Comparison of ENCODE assay signal across 8 mouse cellular contexts in the genomic region with DNA sequence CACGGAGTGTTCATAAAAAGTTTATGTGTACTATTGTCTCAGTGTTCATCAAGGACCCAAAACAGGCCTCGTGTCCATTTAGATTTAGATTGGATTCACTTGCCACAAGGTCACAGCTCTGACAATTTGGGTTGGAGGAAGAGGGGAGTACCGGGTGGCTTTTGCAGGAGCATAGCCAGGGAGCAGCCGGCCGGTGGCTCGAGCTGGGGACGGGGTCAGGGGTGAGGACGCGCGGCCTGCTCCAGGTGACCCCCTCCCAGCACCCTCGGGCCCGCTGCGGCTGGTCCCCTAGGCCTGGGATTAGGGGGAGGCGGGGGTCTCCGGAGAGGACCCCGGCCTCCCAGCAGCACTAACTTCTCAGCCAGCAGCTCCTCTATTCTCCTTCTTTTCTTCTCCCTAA. TPM values are rescaled to one million over a fixed set of nuclear protein-coding genes. Genes with fewer than 3 reads are reported as not detected.
DNase-seq lines count a peak whose midpoint lies in the region; ATAC-seq and TF ChIP-seq lines count a peak whose summit lies in the region.

No protein-coding gene starts in this region.

- peaks cover 40% of the 10 kb centered on the region for H3K79me2 ChIP-seq in CH12.LX (replicated peaks; ENCODE audit: control insufficient read depth, extremely low read depth, insufficient read depth, poor library complexity, severe bottlenecking)

- TF ChIP-seq RAD21 in CH12.LX (IDR thresholded peaks at IDR 0.05; ENCODE audit: low read depth, low read length) = no peak

- DNase-seq in CH12.LX (ENCODE audit: extremely low read depth) = no peak
- DNase-seq in cerebellum, postnatal 10 days = peak; percentile 61 to 63
- DNase-seq in hindbrain, embryonic 10.5 days (ENCODE audit: low spot score) = no peak

- dilution Hi-C loops in CH12.LX (cut with MboI; ENCODE audit: extremely low pct_ligation_motif_present, extremely low pct_unique_long_range_greater_than_20kb, low sequenced_read_pairs) = no loop called here

- no peak for TF ChIP-seq EP300 in CH12.LX (IDR thresholded peaks at IDR 0.05; ENCODE audit: low read length)

- TF ChIP-seq POLR2A in CH12.LX (IDR thresholded peaks at IDR 0.05; ENCODE audit: low read depth, low read length) = no peak

- no peaks in the 10 kb centered on the region for H3K27me3 ChIP-seq in erythroblast, embryonic 14.5 days (ENCODE audit: control insufficient read depth)
- H3K27me3 ChIP-seq in CH12.LX (replicated peaks) = no peaks in the 10 kb centered on the region
- H3K27me3 ChIP-seq in hindbrain, embryonic 10.5 days (ENCODE audit: insufficient read depth, poor library complexity, severe bottlenecking) = no peaks in the 10 kb centered on the region
- no peaks in the 10 kb centered on the region for H3K27me3 ChIP-seq in limb, embryonic 15.5 days
- no peaks in the 10 kb centered on the region for H3K27me3 ChIP-seq in neural tube, embryonic 12.5 days (replicated peaks)

- peaks cover 21% of the 10 kb centered on the region for H3K36me3 ChIP-seq in erythroblast, embryonic 14.5 days (ENCODE audit: control insufficient read depth)
- H3K36me3 ChIP-seq in CH12.LX (replicated peaks in 1 of 2; ENCODE audit: control insufficient read depth in 1 of 2, insufficient read depth in 1 of 2, low read length in 1 of 2) = peaks cover 6 to 13% of the 10 kb centered on the region in 2 experiments
- H3K36me3 ChIP-seq in hindbrain, embryonic 10.5 days = peaks cover 7% of the 10 kb centered on the region
- H3K36me3 ChIP-seq in limb, embryonic 15.5 days = peaks cover 5% of the 10 kb centered on the region; the same call in 1 of the 2 replicates
- H3K36me3 ChIP-seq in neural tube, embryonic 12.5 days = no peaks in the 10 kb centered on the region

- peak overlapping the region; percentile 54 for H3K27ac ChIP-seq in CH12.LX (ENCODE audit: insufficient read depth, low read depth)
- H3K27ac ChIP-seq in hindbrain, embryonic 10.5 days = peak overlapping the region; percentile 98
- peak overlapping the region; percentile 85 for H3K27ac ChIP-seq in limb, embryonic 15.5 days
- peak overlapping the region; percentile 29; the same call in 1 of the 2 replicates for H3K27ac ChIP-seq in neural tube, embryonic 12.5 days

- ATAC-seq in erythroblast, adult 5-6 weeks (replicated peaks; ENCODE audit: low FRiP score, poor library complexity, severe bottlenecking) = no peak
- ATAC-seq in limb, embryonic 15.5 days (ENCODE audit: insufficient number of reproducible peaks, low FRiP score, low TSS enrichment, low read depth) = 0 out of 2 replicates have a peak, but pooled peaks have one; percentile 42
- ATAC-seq in neural tube, embryonic 12.5 days (ENCODE audit: low FRiP score, low read depth) = peak; percentile 72
- ATAC-seq in activated CD4-positive, CD25-positive, alpha-beta regulatory T cell, adult 4 months = no peak

- peak overlapping the region; percentile 2 for H3K4me2 ChIP-seq in CH12.LX (ENCODE audit: insufficient read depth, low read depth, poor library complexity, severe bottlenecking)
- peak overlapping the region; percentile 65 for H3K4me2 ChIP-seq in limb, embryonic 15.5 days
- peak overlapping the region; percentile 72 for H3K4me2 ChIP-seq in neural tube, embryonic 12.5 days (replicated peaks)

- H3K9me3 ChIP-seq in erythroblast, embryonic 14.5 days (ENCODE audit: control insufficient read depth, low read length) = no peaks in the 10 kb centered on the region
- no peaks in the 10 kb centered on the region for H3K9me3 ChIP-seq in CH12.LX (replicated peaks; ENCODE audit: low read length)
- H3K9me3 ChIP-seq in hindbrain, embryonic 10.5 days = no peaks in the 10 kb centered on the region
- H3K9me3 ChIP-seq in limb, embryonic 15.5 days = no peaks in the 10 kb centered on the region
- H3K9me3 ChIP-seq in neural tube, embryonic 12.5 days = no peaks in the 10 kb centered on the region

- in situ Hi-C loops in CH12.LX (cut with MboI; ENCODE audit: low pct_ligation_motif_present, low pct_unique_long_range_greater_than_20kb, low sequenced_read_pairs) = loop anchor here (25.0 kb wide), 1 partner anchor 632 kb away; no protein-coding TSS in a partner anchor

- WGBS in hindbrain, embryonic 10.5 days = under 1% methylated on average over 16 of the region's 16 CpGs
- under 1% methylated on average over 16 of the region's 16 CpGs for WGBS in limb, embryonic 15.5 days
- WGBS in neural tube, embryonic 12.5 days = under 1% methylated on average over 16 of the region's 16 CpGs

- peak overlapping the region; percentile 100 for H3K9ac ChIP-seq in CH12.LX (ENCODE audit: insufficient read depth, low read depth)
- H3K9ac ChIP-seq in limb, embryonic 15.5 days = peak overlapping the region; percentile 95
- H3K9ac ChIP-seq in neural tube, embryonic 12.5 days = peak overlapping the region; percentile 92

- peaks cover 57% of the 10 kb centered on the region for H3K4me1 ChIP-seq in erythroblast, embryonic 14.5 days (ENCODE audit: control insufficient read depth)
- peaks cover 4 to 69% of the 10 kb centered on the region in 2 experiments for H3K4me1 ChIP-seq in CH12.LX (ENCODE audit: control insufficient read depth in 1 of 2, insufficient read depth in 2 of 2)
- peaks cover 25% of the 10 kb centered on the region for H3K4me1 ChIP-seq in hindbrain, embryonic 10.5 days (replicated peaks)
- H3K4me1 ChIP-seq in limb, embryonic 15.5 days = peaks cover 10% of the 10 kb centered on the region; the same call in 1 of the 2 replicates
- peaks cover 13% of the 10 kb centered on the region for H3K4me1 ChIP-seq in neural tube, embryonic 12.5 days

- TF ChIP-seq CTCF in CH12.LX (conservative IDR thresholded peaks at IDR 0.05 in 1 of 2, IDR thresholded peaks at IDR 0.05 in 1 of 2; ENCODE audit: low read depth in 2 of 2, low read length in 2 of 2) = no peak

- peak overlapping the region; percentile 86 for H3K4me3 ChIP-seq in erythroblast, embryonic 14.5 days (replicated peaks)
- H3K4me3 ChIP-seq in CH12.LX (replicated peaks in 1 of 3; ENCODE audit: low read depth in 2 of 3, low read length in 2 of 3, poor library complexity in 1 of 3) = peak overlapping the region; percentile 72 to 84 (median 82)
- H3K4me3 ChIP-seq in hindbrain, embryonic 10.5 days = peak overlapping the region; percentile 71
- peak overlapping the region; percentile 86 for H3K4me3 ChIP-seq in limb, embryonic 15.5 days
- peak overlapping the region; percentile 92 for H3K4me3 ChIP-seq in neural tube, embryonic 12.5 days

RNA-seq across cellular contexts. Expression of gene Uba3, which starts 0.5 kb away (rescaled TPM):
- 0.89 and 1.0 TPM in 2 replicates for polyA plus RNA-seq in erythroblast, embryonic 14.5 days (2012)
- 24.0 and 25.9 TPM in 2 replicates for total RNA-seq in erythroblast, adult 5-6 weeks (2015; ENCODE audit: low replicate concordance)
- 35.1 and 38.5 TPM in 2 replicates for total RNA-seq in erythroblast, adult 5-6 weeks (2017; ENCODE audit: low replicate concordance)
- total RNA-seq in CH12.LX (2012; rRNA removed) (47.3 and 52.7 TPM in 2 replicates), CH12.LX (2014; rRNA removed) (106 and 120 TPM in 2 replicates)
- 55.6 and 69.5 TPM in 2 replicates for polyA plus RNA-seq in CH12.LX (2012; ENCODE audit: insufficient read length, low read depth)
- polyA plus RNA-seq in hindbrain, embryonic 10.5 days (2016; fragmentation: Nextera tagmentation; extraction: Ambion mirVana) = 79.4 and 83.4 TPM in 2 replicates
- 77.0 and 81.4 TPM in 2 replicates for polyA plus RNA-seq in limb, embryonic 15.5 days (2015; fragmentation: Nextera tagmentation; extraction: Ambion mirVana)
- 93.0 and 96.5 TPM in 2 replicates for polyA plus RNA-seq in neural tube, embryonic 12.5 days (2016; fragmentation: Nextera tagmentation; extraction: Ambion mirVana)
- 10 to 100 TPM; 34.6 to 41.3 TPM for polyA plus RNA-seq in activated CD4-positive, CD25-positive, alpha-beta regulatory T cell, adult 4 months (2017; shearing (Covaris generic))

RNA-seq across cellular contexts. Expression of gene Arl6ip5, which starts 5.5 kb away (rescaled TPM):
- 1.9 TPM in 2 replicates for polyA plus RNA-seq in erythroblast, embryonic 14.5 days (2012)
- 10.2 and 16.1 TPM in 2 replicates for total RNA-seq in erythroblast, adult 5-6 weeks (2015; ENCODE audit: low replicate concordance)
- 20.6 and 23.8 TPM in 2 replicates for total RNA-seq in erythroblast, adult 5-6 weeks (2017; ENCODE audit: low replicate concordance)
- total RNA-seq in CH12.LX (2012; rRNA removed) (43.6 and 45.3 TPM in 2 replicates), CH12.LX (2014; rRNA removed) (115 and 118 TPM in 2 replicates)
- 135 and 146 TPM in 2 replicates for polyA plus RNA-seq in CH12.LX (2012; ENCODE audit: insufficient read length, low read depth)
- polyA plus RNA-seq in hindbrain, embryonic 10.5 days (2016; fragmentation: Nextera tagmentation; extraction: Ambion mirVana) = 42.4 and 65.4 TPM in 2 replicates
- polyA plus RNA-seq in limb, embryonic 15.5 days (2015; fragmentation: Nextera tagmentation; extraction: Ambion mirVana) = 85.2 and 108 TPM in 2 replicates
- polyA plus RNA-seq in neural tube, embryonic 12.5 days (2016; fragmentation: Nextera tagmentation; extraction: Ambion mirVana) = 81.3 and 92.2 TPM in 2 replicates
- 100 to 1,000 TPM; 185 to 248 TPM for polyA plus RNA-seq in activated CD4-positive, CD25-positive, alpha-beta regulatory T cell, adult 4 months (2017; shearing (Covaris generic))

RNA-seq across cellular contexts. Expression of gene Tmf1, which starts 26.0 kb away (rescaled TPM):
- polyA plus RNA-seq in erythroblast, embryonic 14.5 days (2012) = 0.24 and 0.32 TPM in 2 replicates
- total RNA-seq in erythroblast, adult 5-6 weeks (2015; ENCODE audit: low replicate concordance) = 6.7 and 11.7 TPM in 2 replicates
- 50.4 and 64.5 TPM in 2 replicates for total RNA-seq in erythroblast, adult 5-6 weeks (2017; ENCODE audit: low replicate concordance)
- total RNA-seq in CH12.LX (2012; rRNA removed) (22.3 and 23.5 TPM in 2 replicates), CH12.LX (2014; rRNA removed) (12.7 and 13.7 TPM in 2 replicates)
- 25.1 and 26.4 TPM in 2 replicates for polyA plus RNA-seq in CH12.LX (2012; ENCODE audit: insufficient read length, low read depth)
- 20.7 and 24.4 TPM in 2 replicates for polyA plus RNA-seq in hindbrain, embryonic 10.5 days (2016; fragmentation: Nextera tagmentation; extraction: Ambion mirVana)
- polyA plus RNA-seq in limb, embryonic 15.5 days (2015; fragmentation: Nextera tagmentation; extraction: Ambion mirVana) = 38.5 and 40.3 TPM in 2 replicates
- polyA plus RNA-seq in neural tube, embryonic 12.5 days (2016; fragmentation: Nextera tagmentation; extraction: Ambion mirVana) = 34.6 and 40.2 TPM in 2 replicates
- 10 to 100 TPM; 39.4 to 50.8 TPM for polyA plus RNA-seq in activated CD4-positive, CD25-positive, alpha-beta regulatory T cell, adult 4 months (2017; shearing (Covaris generic))

RNA-seq across cellular contexts. Expression of gene Lmod3, which starts 47.6 kb away (rescaled TPM):
- polyA plus RNA-seq in erythroblast, embryonic 14.5 days (2012) = not detected in 2 replicates
- not detected in 2 replicates for total RNA-seq in erythroblast, adult 5-6 weeks (2015; ENCODE audit: low replicate concordance)
- total RNA-seq in erythroblast, adult 5-6 weeks (2017; ENCODE audit: low replicate concordance) = not detected in 2 replicates
- total RNA-seq in CH12.LX (2012; rRNA removed) = not detected in 2 replicates
- total RNA-seq in CH12.LX (2014; rRNA removed) = not detected in 2 replicates
- polyA plus RNA-seq in CH12.LX (2012; ENCODE audit: insufficient read length, low read depth) = not detected in 2 replicates
- polyA plus RNA-seq in hindbrain, embryonic 10.5 days (2016; fragmentation: Nextera tagmentation; extraction: Ambion mirVana) = not detected in 2 replicates
- 7.2 and 17.3 TPM in 2 replicates for polyA plus RNA-seq in limb, embryonic 15.5 days (2015; fragmentation: Nextera tagmentation; extraction: Ambion mirVana)
- 1.6 and 1.8 TPM in 2 replicates for polyA plus RNA-seq in neural tube, embryonic 12.5 days (2016; fragmentation: Nextera tagmentation; extraction: Ambion mirVana)
- polyA plus RNA-seq in activated CD4-positive, CD25-positive, alpha-beta regulatory T cell, adult 4 months (2017; shearing (Covaris generic)) = not detected

RNA-seq across cellular contexts. Expression of gene Eogt, which starts 56.0 kb away (rescaled TPM):
- 0.03 TPM in 1 of 2 replicates, not detected in the other for polyA plus RNA-seq in erythroblast, embryonic 14.5 days (2012)
- 3.3 and 6.1 TPM in 2 replicates for total RNA-seq in erythroblast, adult 5-6 weeks (2015; ENCODE audit: low replicate concordance)
- total RNA-seq in erythroblast, adult 5-6 weeks (2017; ENCODE audit: low replicate concordance) = 1.7 and 4.6 TPM in 2 replicates
- total RNA-seq in CH12.LX (2012; rRNA removed) = 10.9 and 11.4 TPM in 2 replicates
- total RNA-seq in CH12.LX (2014; rRNA removed) = 8.0 and 10.1 TPM in 2 replicates
- polyA plus RNA-seq in CH12.LX (2012; ENCODE audit: insufficient read length, low read depth) = 13.4 and 13.9 TPM in 2 replicates
- 8.7 and 11.0 TPM in 2 replicates for polyA plus RNA-seq in hindbrain, embryonic 10.5 days (2016; fragmentation: Nextera tagmentation; extraction: Ambion mirVana)
- polyA plus RNA-seq in limb, embryonic 15.5 days (2015; fragmentation: Nextera tagmentation; extraction: Ambion mirVana) = 14.9 TPM in 2 replicates
- polyA plus RNA-seq in neural tube, embryonic 12.5 days (2016; fragmentation: Nextera tagmentation; extraction: Ambion mirVana) = 9.3 and 11.4 TPM in 2 replicates
- 1 to 10 TPM; 6.5 to 7.4 TPM for polyA plus RNA-seq in activated CD4-positive, CD25-positive, alpha-beta regulatory T cell, adult 4 months (2017; shearing (Covaris generic))

Comparison
In these comparisons a context has a peak if more than half of its experiments do, and no peak if none do; other contexts are left out.
1. ATAC-seq: peak in limb, embryonic 15.5 days (single experiment) and neural tube, embryonic 12.5 days (single experiment); none in erythroblast, adult 5-6 weeks (single experiment) and activated CD4-positive, CD25-positive, alpha-beta regulatory T cell, adult 4 months (single experiment).
2. DNase-seq: peak in cerebellum, postnatal 10 days (2 of 2); none in CH12.LX (single experiment) and hindbrain, embryonic 10.5 days (single experiment).
3. H3K27ac ChIP-seq: peak in every context shown above with its lines; median percentile 98 in hindbrain, embryonic 10.5 days; 85 in limb, embryonic 15.5 days; 54 in CH12.LX; 29 in neural tube, embryonic 12.5 days.
4. H3K4me2 ChIP-seq: peak in every context shown above with its lines; median percentile 72 in neural tube, embryonic 12.5 days; 65 in limb, embryonic 15.5 days; 2 in CH12.LX.
5. RNA of gene Uba3, which starts 0.5 kb away (polyA plus RNA-seq): 93.0 to 96.5 TPM in neural tube, embryonic 12.5 days, 79.4 to 83.4 TPM in hindbrain, embryonic 10.5 days, 77.0 to 81.4 TPM in limb, embryonic 15.5 days, 55.6 to 69.5 TPM in CH12.LX and 34.6 to 41.3 TPM in activated CD4-positive, CD25-positive, alpha-beta regulatory T cell, adult 4 months; 0.89 to 1.0 TPM in erythroblast, embryonic 14.5 days; every median in the first group is over 10 times any median in the second.
6. RNA of gene Arl6ip5, which starts 5.5 kb away (polyA plus RNA-seq): 185 to 248 TPM in activated CD4-positive, CD25-positive, alpha-beta regulatory T cell, adult 4 months, 135 to 146 TPM in CH12.LX, 85.2 to 108 TPM in limb, embryonic 15.5 days, 81.3 to 92.2 TPM in neural tube, embryonic 12.5 days and 42.4 to 65.4 TPM in hindbrain, embryonic 10.5 days; 1.9 TPM in erythroblast, embryonic 14.5 days; every median in the first group is over 10 times any median in the second.
7. RNA of gene Tmf1, which starts 26.0 kb away (polyA plus RNA-seq): 39.4 to 50.8 TPM in activated CD4-positive, CD25-positive, alpha-beta regulatory T cell, adult 4 months, 38.5 to 40.3 TPM in limb, embryonic 15.5 days, 34.6 to 40.2 TPM in neural tube, embryonic 12.5 days, 25.1 to 26.4 TPM in CH12.LX and 20.7 to 24.4 TPM in hindbrain, embryonic 10.5 days; 0.24 to 0.32 TPM in erythroblast, embryonic 14.5 days; every median in the first group is over 10 times any median in the second.
8. Peak in every context shown above with its lines, with median percentiles within 50 percentile points of each other: H3K4me3 ChIP-seq and H3K9ac ChIP-seq.